Mouse (Mus musculus) lung, embryonic 14.5 days (tissue): Measurements from ENCODE around the gene Col19a1. TPM values are rescaled to one million over a fixed set of nuclear protein-coding genes. Genes with fewer than 3 reads are reported as not detected.
A peak's percentile ranks its signal among the peaks of the same experiment; 100 is the strongest.

ENCODE experiments used
- ATAC-seq: fragments of 200-750 bp; cut with Nextera tagmentation; 2 replicates; pipeline ENCODE4 v1.8.0; 2017; ENCODE audit warnings: mild to moderate bottlenecking, moderate TSS enrichment, moderate library complexity; ENCODE audit not compliant: insufficient read depth
- DNase-seq: peaks from one replicate; pipeline ENCODE4 v3.0.0-alpha.2; 2015
- H3K27ac ChIP-seq: fragments of 300-500 bp; sonication (generic); 2 replicates; pipeline ENCODE4 v1.5.1; 2014; ENCODE audit warnings: low read depth, mild to moderate bottlenecking, moderate library complexity
- H3K27me3 ChIP-seq: fragments of 300-500 bp; sonication (generic); 2 replicates; pipeline ENCODE4 v1.6.1; 2014; ENCODE audit warnings: low read length, control low read depth; ENCODE audit not compliant: insufficient read depth
- H3K36me3 ChIP-seq: fragments of 300-500 bp; sonication (generic); 2 replicates; pipeline ENCODE4 v1.6.1; 2014; ENCODE audit warnings: control low read depth; ENCODE audit not compliant: insufficient read depth
- H3K4me1 ChIP-seq: fragments of 300-500 bp; sonication (generic); 2 replicates; pipeline ENCODE4 v1.6.1; 2014; ENCODE audit warnings: antibody characterized with exemption, control low read depth; ENCODE audit not compliant: insufficient read depth
- H3K4me2 ChIP-seq: fragments of 300-500 bp; sonication (generic); 2 replicates; pipeline ENCODE4 v1.6.1; 2014; ENCODE audit warnings: mild to moderate bottlenecking
- H3K4me3 ChIP-seq: fragments of 300-500 bp; sonication (generic); 2 replicates; pipeline ENCODE4 v1.5.1; 2014; ENCODE audit warnings: low read depth, low read length
- H3K9ac ChIP-seq: fragments of 300-500 bp; sonication (generic); 2 replicates; pipeline ENCODE4 v1.6.1; 2014
- H3K9me3 ChIP-seq: fragments of 300-500 bp; sonication (generic); 2 replicates; pipeline ENCODE4 v1.6.1; 2016; ENCODE audit warnings: low read depth, low read length, control low read depth
- CTCF ChIP-seq: IDR thresholded peaks from 2 replicates; pipeline ENCODE4 v1.5.1; 2016; ENCODE audit warnings: antibody characterized with exemption, low read depth
- WGBS: fragments of 180-500 bp; shearing (Covaris S2); extraction: QIAGEN DNeasy Blood & Tissue Kit; methylation state at CpG from one replicate; pipeline ENCODE4 v1.1.7; 2014; 5-methylcytosine and 5-hydroxymethylcytosine counted together
- polyA plus RNA-seq: library from polyadenylated mRNA; unstranded; fragments of >200 nt; fragmentation: Nextera tagmentation; extraction: Ambion mirVana; gene quantifications from 2 replicates; pipeline ENCODE4 v1.2.1, GENCODE M21; 2014

The Col19a1 gene
- polyA plus RNA-seq, 1 experiment from 2014 or later = not detected

DNA sequence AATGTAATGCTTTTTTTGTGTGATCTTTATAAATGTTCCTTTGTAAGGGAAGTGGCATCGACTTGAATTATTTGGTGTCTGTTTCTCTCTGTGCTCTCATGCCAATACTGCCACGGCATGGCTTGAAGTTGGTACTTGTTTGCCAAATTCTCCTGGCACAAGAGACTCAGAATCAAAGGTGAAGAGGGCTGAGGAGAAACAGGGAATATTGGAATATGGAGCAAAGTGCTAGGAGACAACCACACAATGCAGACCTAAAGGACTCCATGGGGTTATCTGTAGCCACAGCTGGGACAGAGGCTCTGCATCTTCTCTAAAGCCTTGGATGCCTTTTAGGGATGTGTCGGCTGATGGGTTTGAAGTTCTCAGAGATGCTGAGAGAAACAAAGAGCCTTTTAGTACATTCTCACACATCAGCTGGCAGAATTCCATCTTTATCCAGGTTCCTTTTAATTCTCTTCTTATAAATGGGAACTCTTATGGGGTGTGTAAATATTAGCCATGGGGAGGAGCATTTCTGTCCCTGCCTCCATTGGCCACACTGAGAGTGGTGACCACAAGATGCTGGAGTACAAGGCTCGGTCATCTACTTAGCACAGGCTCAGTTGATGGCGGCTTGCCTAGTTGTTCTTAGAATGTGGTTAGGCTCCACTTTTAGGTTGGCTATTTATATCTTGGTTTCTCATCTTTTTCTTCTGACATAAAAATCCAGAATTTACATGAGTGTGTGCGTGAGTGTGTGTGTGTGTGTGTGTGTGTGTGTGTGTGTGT, 360.1 kb downstream of the Col19a1 start:
- TF ChIP-seq CTCF = no peak
- DNase-seq (peak; percentile 66), ATAC-seq (peak; percentile 51; the same call in 1 of the 2 replicates)
- H3K4me2 ChIP-seq = no peak overlapping the region
- peaks cover 8% of the 10 kb centered on the region; the same call in 1 of the 2 replicates for H3K4me1 ChIP-seq
- no peaks in the 10 kb centered on the region for H3K9me3 ChIP-seq
- no peak overlapping the region for H3K9ac ChIP-seq
- no peak overlapping the region for H3K4me3 ChIP-seq
- H3K27ac ChIP-seq = peak overlapping the region; percentile 37; the same call in 1 of the 2 replicates
- no peaks in the 10 kb centered on the region for H3K36me3 ChIP-seq
- WGBS = 49% methylated on average over 6 of the region's 6 CpGs
- H3K27me3 ChIP-seq = no peaks in the 10 kb centered on the region

DNA sequence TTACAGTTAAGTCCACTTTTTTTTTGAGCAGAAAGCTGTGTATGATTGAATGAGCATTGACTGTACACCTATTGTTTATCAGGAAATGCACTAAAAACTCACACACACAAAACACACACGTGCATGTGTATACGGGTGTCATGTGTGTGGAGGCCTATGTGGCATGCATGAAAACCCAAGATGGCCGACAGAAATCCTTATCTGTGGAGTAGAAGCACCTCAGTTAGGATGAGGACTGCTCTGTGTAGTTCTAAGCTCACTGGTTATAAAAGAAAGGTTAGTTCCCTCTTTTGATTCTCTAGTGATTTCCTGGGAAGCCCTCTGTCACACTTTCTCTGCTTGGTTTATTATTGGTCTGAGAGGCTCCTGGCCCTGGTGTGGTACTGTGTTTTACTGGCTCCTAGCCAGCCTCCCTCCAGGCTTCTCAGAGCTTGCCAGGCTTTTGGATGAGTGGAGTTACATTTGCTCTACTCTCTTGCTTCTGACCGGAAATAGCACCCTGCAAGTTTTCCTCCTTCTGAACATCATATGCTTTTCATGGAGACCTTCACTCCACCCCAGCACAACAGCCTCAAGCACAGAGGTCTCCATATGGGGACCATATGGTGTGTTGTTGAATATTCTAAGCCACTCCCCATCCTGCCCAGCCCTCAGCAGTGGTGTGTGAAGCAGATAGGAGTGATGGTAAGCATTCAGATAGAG, 361.3 kb downstream of the Col19a1 start:
- Histone ChIP-seq H3K27ac (peak overlapping the region; percentile 10; the same call in 1 of the 2 replicates), H3K27me3 (no peaks in the 10 kb centered on the region), H3K9me3 (no peaks in the 10 kb centered on the region), H3K9ac (no peak overlapping the region), H3K4me3 (no peak overlapping the region), H3K4me1 (peaks cover 8% of the 10 kb centered on the region; the same call in 1 of the 2 replicates), H3K36me3 (no peaks in the 10 kb centered on the region), H3K4me2 (no peak overlapping the region)
- peak; percentile 92 for ATAC-seq
- no peak for TF ChIP-seq CTCF
- peak; percentile 75 for DNase-seq
- 67% methylated on average over 4 of the region's 4 CpGs for WGBS

DNA sequence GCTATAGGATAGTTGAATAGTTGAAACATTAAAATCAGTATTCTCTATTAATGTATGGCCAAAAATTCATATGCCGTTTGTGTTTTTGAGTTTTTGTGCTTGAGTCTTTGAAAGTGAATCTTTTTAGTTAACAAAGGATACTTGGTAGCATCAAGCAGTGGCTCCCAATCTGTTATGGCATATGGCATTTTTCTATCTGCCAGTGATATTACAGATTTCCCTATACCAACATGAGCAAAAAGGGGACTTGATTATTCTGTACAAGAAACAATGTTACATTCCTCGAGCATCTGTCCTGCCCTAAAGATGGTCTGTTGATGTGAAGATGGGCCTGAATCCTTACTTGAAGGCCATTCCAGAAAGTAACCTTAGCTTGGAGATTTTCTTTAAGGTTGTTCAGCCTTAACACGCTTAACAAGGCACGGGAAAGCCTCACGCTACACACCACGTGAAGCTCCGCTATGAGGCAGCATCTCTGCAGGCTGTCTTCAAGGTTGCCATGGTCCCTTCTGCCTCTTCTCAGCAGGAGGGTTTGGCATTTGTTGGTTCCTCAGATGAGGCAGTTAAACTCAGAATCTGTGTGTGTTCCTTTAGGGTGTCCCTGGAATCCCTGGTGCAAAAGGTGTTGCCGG, 364.2 kb downstream of the Col19a1 start:
- H3K9me3 ChIP-seq = no peaks in the 10 kb centered on the region
- 87% methylated on average over 8 of the region's 8 CpGs for WGBS
- no peak for ATAC-seq

DNA sequence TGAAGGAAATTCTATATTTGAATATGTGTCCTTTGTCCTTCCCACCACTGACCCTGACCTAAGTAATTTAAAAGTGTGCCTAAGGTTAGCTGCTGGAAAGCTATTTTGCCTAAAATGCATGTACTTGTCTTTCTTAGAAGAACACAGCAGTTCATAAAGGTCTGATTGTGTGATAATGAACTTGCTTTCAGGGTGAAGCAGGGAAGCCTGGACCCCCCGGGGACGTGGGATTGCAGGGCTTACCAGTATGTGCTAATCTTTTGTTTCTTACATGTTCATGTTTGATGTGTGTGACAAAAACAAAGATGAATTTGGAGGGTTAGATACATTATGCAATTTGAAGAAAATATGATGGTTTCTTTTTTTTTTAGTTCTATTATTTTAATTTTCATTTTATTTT, 365.0 kb downstream of the Col19a1 start:
- no peak overlapping the region for H3K4me2 ChIP-seq
- H3K4me1 ChIP-seq = no peaks in the 10 kb centered on the region
- no peaks in the 10 kb centered on the region for H3K27me3 ChIP-seq
- no peak overlapping the region for H3K9ac ChIP-seq
- no peaks in the 10 kb centered on the region for H3K9me3 ChIP-seq
- H3K36me3 ChIP-seq = no peaks in the 10 kb centered on the region
- no peak overlapping the region for H3K4me3 ChIP-seq
- 75% methylated on average over 2 of the region's 2 CpGs for WGBS
- TF ChIP-seq CTCF = no peak
- DNase-seq = no peak
- no peak for ATAC-seq
- H3K27ac ChIP-seq = no peak overlapping the region

More for the DNA sequence above, 364.2 kb downstream of the Col19a1 start:
- no peak for DNase-seq
- Histone ChIP-seq H3K4me2 (no peak overlapping the region), H3K4me3 (no peak overlapping the region), H3K4me1 (no peaks in the 10 kb centered on the region), H3K27me3 (no peaks in the 10 kb centered on the region), H3K9ac (no peak overlapping the region), H3K27ac (no peak overlapping the region), H3K36me3 (no peaks in the 10 kb centered on the region)
- no peak for TF ChIP-seq CTCF

DNA sequence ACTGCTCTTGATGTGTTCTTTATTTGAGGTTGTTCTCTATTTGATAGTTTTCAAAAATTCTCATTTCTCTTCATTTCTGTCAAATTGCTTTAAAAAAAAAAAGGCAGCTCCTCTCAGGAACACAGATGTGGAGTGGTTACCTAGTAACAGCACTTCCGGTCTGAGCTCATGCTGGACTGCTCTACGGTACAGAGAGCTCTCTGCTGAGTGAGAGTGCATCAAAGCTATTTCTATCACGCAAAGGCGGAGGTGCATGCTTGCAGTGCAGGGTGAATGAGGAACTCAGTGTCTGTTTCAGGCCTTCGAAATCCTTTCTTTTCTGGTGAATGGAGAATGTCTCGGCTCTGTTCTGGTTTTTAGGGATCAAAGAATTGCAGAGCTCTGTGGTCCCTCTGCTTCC, 368.2 kb downstream of the Col19a1 start:
- peak; percentile 80; the same call in 1 of the 2 replicates for ATAC-seq

More for the DNA sequence above, 368.2 kb downstream of the Col19a1 start:
- Histone ChIP-seq H3K27ac (no peak overlapping the region), H3K4me3 (no peak overlapping the region), H3K9ac (no peak overlapping the region), H3K4me1 (no peaks in the 10 kb centered on the region), H3K36me3 (no peaks in the 10 kb centered on the region), H3K27me3 (no peaks in the 10 kb centered on the region), H3K4me2 (no peak overlapping the region), H3K9me3 (no peaks in the 10 kb centered on the region)
- TF ChIP-seq CTCF = no peak
- peak; percentile 65 for DNase-seq
- 36% methylated on average over 6 of the region's 6 CpGs for WGBS

Other genes starting within 250 kb of the Col19a1 start
- 29.3 and 32.2 TPM in 2 replicates for gene Lmbrd1, start 91.2 kb upstream of the Col19a1 start, polyA plus RNA-seq